Mouse (Mus musculus) heart, embryonic 15.5 days (tissue): Measurements from ENCODE around the gene Synm. TPM values are rescaled to one million over a fixed set of nuclear protein-coding genes. Genes with fewer than 3 reads are reported as not detected.

Experiments used
- ATAC-seq: fragments of 200-750 bp; cut with Nextera tagmentation; replicated peaks from 2 replicates; pipeline ENCODE4 v1.8.0; 2017; ENCODE audit warnings: low read depth, moderate TSS enrichment; ENCODE audit not compliant: insufficient number of reproducible peaks, insufficient read depth, low FRiP score
- H3K27ac ChIP-seq: fragments of 300-500 bp; sonication (generic); 2 replicates; pipeline ENCODE4 v1.5.1; 2015; ENCODE audit warnings: mild to moderate bottlenecking, inconsistent platforms
- H3K27me3 ChIP-seq: fragments of 300-500 bp; sonication (generic); 2 replicates; pipeline ENCODE4 v1.6.1; 2015; ENCODE audit warnings: inconsistent platforms
- H3K36me3 ChIP-seq: fragments of 300-500 bp; sonication (generic); 2 replicates; pipeline ENCODE4 v1.6.1; 2015; ENCODE audit warnings: mild to moderate bottlenecking, inconsistent platforms
- H3K4me1 ChIP-seq: fragments of 300-500 bp; sonication (generic); replicated peaks from 2 replicates; pipeline ENCODE4 v1.6.1; 2015; ENCODE audit warnings: inconsistent platforms
- H3K4me2 ChIP-seq: fragments of 300-500 bp; sonication (generic); 2 replicates; pipeline ENCODE4 v1.6.1; 2015; ENCODE audit warnings: inconsistent platforms, mild to moderate bottlenecking, moderate library complexity
- H3K4me3 ChIP-seq: fragments of 300-500 bp; sonication (generic); 2 replicates; pipeline ENCODE4 v1.5.1; 2015; ENCODE audit warnings: mild to moderate bottlenecking, inconsistent platforms
- H3K9ac ChIP-seq: fragments of 300-500 bp; sonication (generic); 2 replicates; pipeline ENCODE4 v1.6.1; 2015; ENCODE audit warnings: mild to moderate bottlenecking, inconsistent platforms
- H3K9me3 ChIP-seq: fragments of 300-500 bp; sonication (generic); replicated peaks from 2 replicates; pipeline ENCODE4 v1.6.1; 2016; ENCODE audit warnings: inconsistent platforms
- WGBS: fragments of 180-500 bp; shearing (Covaris S2); methylation state at CpG from one replicate; pipeline ENCODE4 v1.1.7; 2015; ENCODE audit warnings: mixed read lengths; 5-methylcytosine and 5-hydroxymethylcytosine counted together
- polyA plus RNA-seq: library from polyadenylated mRNA; unstranded; fragments of >200 nt; fragmentation: Nextera tagmentation; extraction: Ambion mirVana; gene quantifications from 2 replicates; pipeline ENCODE4 v1.2.1, GENCODE M21; 2015

Synm gene
- polyA plus RNA-seq, 1 experiment from 2014 or later: 2.5 TPM

- Histone ChIP-seq H3K9me3 (no peaks in the 10 kb centered on the region), H3K36me3 (no peaks in the 10 kb centered on the region), H3K4me2 (no peak overlapping the region), H3K27ac (no peak overlapping the region), H3K4me1 (peaks cover 3% of the 10 kb centered on the region; the same call in 1 of the 2 replicates), H3K4me3 (no peak overlapping the region), H3K9ac (no peak overlapping the region), H3K27me3 (no peaks in the 10 kb centered on the region)
- ATAC-seq: no peak
- WGBS: 70% methylated on average over 4 of the region's 4 CpGs
These were observed 9.9 kb downstream of the Synm start for GRCm38 (mm10) chr7:67749441-67750239.

GRCm38 (mm10) chr7:67747731-67748305, 11.7 kb downstream of the Synm start:
- H3K4me1 ChIP-seq: no peaks in the 10 kb centered on the region; the same call in 1 of the 2 replicates
- H3K36me3 ChIP-seq: no peaks in the 10 kb centered on the region
- no peak overlapping the region for H3K9ac ChIP-seq
- no peaks in the 10 kb centered on the region for H3K27me3 ChIP-seq
- 84% methylated on average over 4 of the region's 4 CpGs for WGBS
- ATAC-seq: no peak
- no peak overlapping the region for H3K4me3 ChIP-seq
- H3K9me3 ChIP-seq: no peaks in the 10 kb centered on the region
- no peak overlapping the region for H3K27ac ChIP-seq
- no peak overlapping the region for H3K4me2 ChIP-seq

- Histone ChIP-seq H3K27ac (peak overlapping the region; percentile 75), H3K9ac (no peak overlapping the region), H3K4me3 (no peak overlapping the region), H3K4me1 (peaks cover 26% of the 10 kb centered on the region), H3K36me3 (no peaks in the 10 kb centered on the region), H3K9me3 (no peaks in the 10 kb centered on the region), H3K27me3 (no peaks in the 10 kb centered on the region), H3K4me2 (peak overlapping the region; percentile 6; the same call in 1 of the 2 replicates)
- peak; percentile 68; the same call in 1 of the 2 replicates for ATAC-seq
- 48% methylated on average over 7 of the region's 7 CpGs for WGBS
These were observed 17.8 kb downstream of the Synm start for GRCm38 (mm10) chr7:67741706-67742105.

- Histone ChIP-seq H3K27ac (peak overlapping the region; percentile 75), H3K27me3 (no peaks in the 10 kb centered on the region), H3K36me3 (no peaks in the 10 kb centered on the region), H3K4me2 (no peak overlapping the region), H3K4me1 (peaks cover 26% of the 10 kb centered on the region), H3K4me3 (no peak overlapping the region), H3K9me3 (no peaks in the 10 kb centered on the region), H3K9ac (no peak overlapping the region)
- 57% methylated on average over 5 of the region's 5 CpGs for WGBS
- ATAC-seq: 0 out of 2 replicates have a peak, but pooled peaks have one; percentile 5
These were observed 18.7 kb downstream of the Synm start for GRCm38 (mm10) chr7:67740796-67741195.

DNA sequence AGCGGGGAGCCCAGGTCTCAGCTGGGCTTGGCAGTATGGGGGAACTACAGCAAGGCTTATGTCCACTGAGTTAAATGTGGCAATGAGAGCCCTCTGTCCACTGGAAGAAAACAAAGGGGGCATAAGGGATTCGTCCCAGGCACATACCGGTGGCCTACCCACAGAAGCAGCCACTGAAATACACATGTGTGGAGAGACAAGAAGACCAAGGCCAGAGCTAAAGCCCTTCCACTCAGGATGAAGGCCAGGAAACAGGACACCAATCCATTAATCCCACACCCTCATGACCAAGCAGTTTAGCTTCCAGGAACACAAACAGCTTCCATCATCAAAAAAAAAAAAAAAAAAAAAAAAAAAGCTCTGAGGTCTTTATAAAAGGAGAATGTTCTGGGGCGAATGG, 19.2 kb downstream of the Synm start:
- H3K4me1 ChIP-seq: peaks cover 26% of the 10 kb centered on the region
- no peaks in the 10 kb centered on the region for H3K27me3 ChIP-seq
- H3K9ac ChIP-seq: no peak overlapping the region
- H3K36me3 ChIP-seq: no peaks in the 10 kb centered on the region; the same call in 1 of the 2 replicates
- WGBS: 71% methylated on average over 4 of the region's 4 CpGs
- ATAC-seq: no peak
- no peak overlapping the region for H3K27ac ChIP-seq
- no peak overlapping the region for H3K4me3 ChIP-seq
- no peak overlapping the region for H3K4me2 ChIP-seq
- H3K9me3 ChIP-seq: no peaks in the 10 kb centered on the region

- Histone ChIP-seq H3K4me1 (peaks cover 18% of the 10 kb centered on the region), H3K27me3 (no peaks in the 10 kb centered on the region), H3K36me3 (peaks cover 12% of the 10 kb centered on the region), H3K27ac (peak overlapping the region; percentile 31; the same call in 1 of the 2 replicates), H3K9ac (no peak overlapping the region), H3K9me3 (no peaks in the 10 kb centered on the region), H3K4me2 (no peak overlapping the region), H3K4me3 (no peak overlapping the region)
- 56% methylated on average over 4 of the region's 4 CpGs for WGBS
- ATAC-seq: no peak
These were observed 27.3 kb downstream of the Synm start for GRCm38 (mm10) chr7:67732276-67732675.

- no peak overlapping the region for H3K4me2 ChIP-seq
- H3K36me3 ChIP-seq: peaks cover 12% of the 10 kb centered on the region
- H3K4me3 ChIP-seq: no peak overlapping the region
- ATAC-seq: no peak
- WGBS: 47% methylated on average over 5 of the region's 5 CpGs
- no peaks in the 10 kb centered on the region for H3K9me3 ChIP-seq
- no peaks in the 10 kb centered on the region for H3K27me3 ChIP-seq
- peaks cover 18% of the 10 kb centered on the region for H3K4me1 ChIP-seq
- no peak overlapping the region for H3K9ac ChIP-seq
- H3K27ac ChIP-seq: no peak overlapping the region
These were observed 29.0 kb downstream of the Synm start for GRCm38 (mm10) chr7:67730431-67731110.

- ATAC-seq: no peak
- Histone ChIP-seq H3K36me3 (peaks cover 20% of the 10 kb centered on the region), H3K9ac (no peak overlapping the region), H3K27ac (no peak overlapping the region), H3K27me3 (no peaks in the 10 kb centered on the region), H3K4me1 (peaks cover 18% of the 10 kb centered on the region), H3K9me3 (no peaks in the 10 kb centered on the region), H3K4me3 (no peak overlapping the region), H3K4me2 (no peak overlapping the region)
- WGBS: 86% methylated on average over 4 of the region's 4 CpGs
These were observed 30.7 kb downstream of the Synm start for GRCm38 (mm10) chr7:67728809-67729208.

DNA sequence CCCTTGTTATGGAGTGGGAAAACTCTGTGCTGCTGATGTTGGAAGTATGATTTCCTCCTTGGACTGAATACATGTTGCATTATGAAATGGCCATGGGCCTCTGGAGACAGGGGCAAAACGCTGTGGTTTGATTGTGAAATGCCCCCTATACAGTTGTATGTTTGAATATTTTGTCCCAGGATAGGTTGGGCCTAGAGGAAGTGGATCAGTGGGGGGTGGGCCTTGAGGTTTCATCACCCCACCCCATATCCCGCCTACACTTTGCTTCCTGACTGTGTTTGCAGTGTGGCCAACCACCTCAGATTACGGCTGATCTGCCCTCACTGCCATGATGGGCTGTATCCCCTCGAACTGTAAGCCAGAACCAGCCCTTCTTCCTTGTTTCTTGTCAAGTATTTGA, 31.3 kb downstream of the Synm start:
- WGBS: 93% methylated on average over 4 of the region's 4 CpGs
- H3K9ac ChIP-seq: no peak overlapping the region
- ATAC-seq: no peak
- no peak overlapping the region for H3K4me2 ChIP-seq
- H3K27ac ChIP-seq: no peak overlapping the region
- H3K4me3 ChIP-seq: no peak overlapping the region
- peaks cover 20% of the 10 kb centered on the region for H3K36me3 ChIP-seq
- H3K9me3 ChIP-seq: no peaks in the 10 kb centered on the region
- peaks cover 16% of the 10 kb centered on the region for H3K4me1 ChIP-seq
- no peaks in the 10 kb centered on the region for H3K27me3 ChIP-seq

DNA sequence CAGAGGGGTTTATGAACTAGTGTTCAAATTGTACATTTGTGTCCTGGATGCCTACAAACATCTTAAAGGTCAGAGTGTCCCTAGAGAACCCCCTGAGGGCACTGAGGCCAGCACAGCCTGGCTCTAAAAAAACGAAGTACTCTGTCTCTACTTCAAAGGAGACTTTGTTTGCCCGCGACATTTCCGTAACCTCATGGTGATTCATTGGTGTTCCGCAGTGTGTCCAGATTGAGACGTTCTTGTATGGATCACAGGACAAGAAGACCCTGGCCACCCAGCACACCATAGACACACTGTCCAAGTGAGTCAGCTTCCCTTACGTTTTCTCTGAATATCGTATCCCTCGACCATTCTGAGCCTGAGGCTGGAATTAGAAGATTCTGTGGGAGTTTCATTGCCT, 34.5 kb downstream of the Synm start:
- no peak for ATAC-seq
- Histone ChIP-seq H3K4me1 (peaks cover 3% of the 10 kb centered on the region; the same call in 1 of the 2 replicates), H3K36me3 (peaks cover 20% of the 10 kb centered on the region), H3K27me3 (no peaks in the 10 kb centered on the region), H3K4me3 (no peak overlapping the region), H3K9ac (no peak overlapping the region), H3K4me2 (no peak overlapping the region), H3K27ac (no peak overlapping the region), H3K9me3 (no peaks in the 10 kb centered on the region)
- 83% methylated on average over 9 of the region's 9 CpGs for WGBS

- H3K27ac ChIP-seq: no peak overlapping the region
- no peak overlapping the region for H3K9ac ChIP-seq
- no peaks in the 10 kb centered on the region for H3K9me3 ChIP-seq
- no peak overlapping the region for H3K4me2 ChIP-seq
- WGBS: 75% methylated on average over 4 of the region's 4 CpGs
- no peak for ATAC-seq
- no peak overlapping the region for H3K4me3 ChIP-seq
- peaks cover 20% of the 10 kb centered on the region for H3K36me3 ChIP-seq
- peaks cover 8% of the 10 kb centered on the region for H3K4me1 ChIP-seq
- H3K27me3 ChIP-seq: no peaks in the 10 kb centered on the region
These were observed 35.0 kb downstream of the Synm start for GRCm38 (mm10) chr7:67724536-67724935.
